Mouse (Mus musculus): ENCODE measurements around the gene Mrpl38.

The Mrpl38 gene

DNA sequence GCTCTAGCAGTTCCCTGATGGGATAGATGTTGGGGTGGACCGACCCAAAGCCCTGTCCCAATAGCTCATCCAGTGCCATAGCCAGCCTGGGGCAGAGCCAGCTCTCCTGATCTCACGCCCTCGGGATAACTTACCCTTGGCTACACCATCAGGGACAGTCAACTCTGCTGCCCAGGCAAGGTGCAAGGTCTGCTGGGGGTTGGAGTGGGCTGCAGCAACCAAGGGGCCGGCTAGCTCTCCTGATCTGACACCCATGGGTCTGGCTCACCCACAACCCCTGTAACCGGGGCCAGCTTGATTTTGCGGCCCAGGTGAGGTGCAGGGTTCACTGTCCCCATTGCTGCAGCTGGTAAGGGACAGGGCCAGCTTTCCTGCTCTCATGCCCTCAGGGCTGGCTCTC is 47.1 kb downstream of the Mrpl38 start:
- DNase-seq (ENCODE audit: low read depth): no peak

DNA sequence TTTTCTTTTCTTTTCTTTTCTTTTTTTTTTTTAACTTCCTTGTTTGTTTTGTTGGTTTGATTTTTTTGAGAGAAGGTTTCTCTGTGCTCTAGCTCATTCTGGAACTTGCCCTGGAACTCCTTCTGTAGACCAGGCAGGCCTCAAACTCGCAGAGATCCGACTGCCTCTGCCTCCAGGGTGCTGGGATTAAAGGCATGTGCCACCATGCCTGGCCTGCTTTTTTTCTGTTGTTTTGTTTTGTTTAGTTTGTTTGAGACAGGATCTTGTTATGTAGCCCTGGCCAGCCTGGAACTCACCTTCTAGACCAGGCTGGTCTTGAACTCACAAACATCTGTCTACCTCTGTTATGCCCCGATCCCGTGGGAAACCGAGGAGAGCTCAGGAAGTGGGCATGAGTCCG is 49.1 kb downstream of the Mrpl38 start:
- DNase-seq (ENCODE audit: low read depth): no peak

DNA sequence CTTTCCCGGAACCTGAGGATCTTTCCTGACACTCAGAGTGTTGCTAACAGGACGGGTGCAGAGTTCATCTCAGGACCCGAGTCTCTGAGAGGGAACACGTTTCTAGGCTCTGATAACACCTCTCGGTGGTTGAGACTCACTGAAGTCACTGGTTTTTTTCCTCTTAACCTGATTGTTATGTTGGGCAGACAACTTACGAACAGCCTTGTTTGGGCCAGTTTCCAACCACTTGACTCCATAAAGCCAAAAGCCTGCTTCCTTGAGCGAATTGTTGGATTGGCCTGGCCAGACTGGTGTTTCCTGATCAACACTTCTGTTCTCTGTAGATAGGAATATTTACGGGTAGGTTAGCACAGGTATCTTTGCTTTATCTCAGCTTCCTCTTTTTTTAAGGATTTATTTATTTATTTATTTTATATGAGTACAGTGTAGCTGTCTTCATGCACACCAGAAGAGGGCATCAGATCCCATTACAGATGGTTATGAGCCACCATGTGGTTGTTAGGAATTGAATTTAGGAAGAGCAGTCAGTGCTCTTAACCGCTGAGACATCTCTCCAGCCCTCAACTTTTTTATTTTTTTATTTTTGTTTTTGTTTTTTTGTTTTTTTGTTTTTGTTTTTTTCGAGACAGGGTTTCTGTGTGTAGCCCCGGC is 49.8 kb downstream of the Mrpl38 start:
- no peak for DNase-seq (ENCODE audit: low read depth)

DNA sequence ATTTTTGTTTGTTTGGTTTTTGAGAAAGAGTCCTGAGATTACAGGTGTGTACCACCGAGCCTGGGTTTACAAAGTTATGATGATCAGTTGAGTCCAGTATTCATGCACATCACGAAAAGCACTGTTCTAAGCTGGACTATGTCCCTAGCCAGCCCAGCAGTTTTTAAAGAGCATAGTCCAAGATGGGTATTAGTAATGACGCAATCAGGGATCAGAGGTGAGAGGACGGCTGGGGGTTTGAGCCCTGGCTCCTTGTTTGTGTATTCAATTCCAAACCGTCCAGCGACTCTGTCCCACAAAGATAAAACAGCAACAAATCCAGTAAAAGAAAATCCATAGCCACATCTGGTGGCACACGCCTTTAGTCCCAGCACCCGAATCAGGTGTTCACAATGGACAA is 50.5 kb downstream of the Mrpl38 start:
- DNase-seq (ENCODE audit: low read depth): no peak

DNA sequence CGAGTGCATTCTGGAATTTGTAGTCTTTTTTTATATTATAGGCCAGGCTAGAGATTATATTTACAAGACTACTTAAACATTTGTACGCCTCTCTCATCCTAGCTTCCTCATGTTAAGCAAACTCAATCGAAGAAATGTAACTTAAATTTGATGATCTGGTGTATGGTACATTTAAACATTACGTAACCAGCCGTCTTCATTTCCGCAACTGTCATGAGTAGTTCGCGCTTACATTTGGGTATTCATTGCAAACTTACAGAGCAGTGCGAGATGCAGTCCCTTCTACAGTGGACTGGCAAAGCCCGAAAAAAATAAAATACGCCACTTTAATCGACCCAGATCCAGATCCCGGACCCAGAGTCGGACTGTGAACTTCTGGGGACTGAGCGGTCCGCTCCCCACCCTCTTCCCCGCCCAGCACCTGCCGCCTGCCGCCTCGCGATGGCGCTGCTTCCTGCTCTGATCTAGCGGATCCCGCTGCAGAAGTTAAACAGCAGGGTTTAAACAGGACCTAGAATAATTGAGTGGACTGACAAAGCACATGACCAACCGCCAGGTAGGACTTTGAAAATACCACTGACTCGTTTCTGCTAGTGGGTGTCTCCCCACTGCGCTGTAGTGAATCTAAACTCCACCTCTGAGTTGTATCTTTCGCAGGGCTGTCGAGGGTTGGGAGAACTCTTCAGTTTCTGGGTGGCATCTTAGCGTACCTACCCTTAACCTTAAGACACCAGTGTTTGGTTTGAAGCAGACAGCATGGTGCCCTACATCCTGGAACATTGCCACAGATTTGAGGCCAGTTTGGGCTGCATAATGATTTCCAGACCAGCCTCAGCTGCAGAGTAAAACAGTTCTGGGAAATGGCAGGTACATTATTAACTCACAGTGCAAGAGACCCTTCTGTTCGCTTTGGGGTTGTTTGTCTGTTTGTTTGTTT is 51.2 kb downstream of the Mrpl38 start:
- DNase-seq (ENCODE audit: low read depth): no peak

DNA sequence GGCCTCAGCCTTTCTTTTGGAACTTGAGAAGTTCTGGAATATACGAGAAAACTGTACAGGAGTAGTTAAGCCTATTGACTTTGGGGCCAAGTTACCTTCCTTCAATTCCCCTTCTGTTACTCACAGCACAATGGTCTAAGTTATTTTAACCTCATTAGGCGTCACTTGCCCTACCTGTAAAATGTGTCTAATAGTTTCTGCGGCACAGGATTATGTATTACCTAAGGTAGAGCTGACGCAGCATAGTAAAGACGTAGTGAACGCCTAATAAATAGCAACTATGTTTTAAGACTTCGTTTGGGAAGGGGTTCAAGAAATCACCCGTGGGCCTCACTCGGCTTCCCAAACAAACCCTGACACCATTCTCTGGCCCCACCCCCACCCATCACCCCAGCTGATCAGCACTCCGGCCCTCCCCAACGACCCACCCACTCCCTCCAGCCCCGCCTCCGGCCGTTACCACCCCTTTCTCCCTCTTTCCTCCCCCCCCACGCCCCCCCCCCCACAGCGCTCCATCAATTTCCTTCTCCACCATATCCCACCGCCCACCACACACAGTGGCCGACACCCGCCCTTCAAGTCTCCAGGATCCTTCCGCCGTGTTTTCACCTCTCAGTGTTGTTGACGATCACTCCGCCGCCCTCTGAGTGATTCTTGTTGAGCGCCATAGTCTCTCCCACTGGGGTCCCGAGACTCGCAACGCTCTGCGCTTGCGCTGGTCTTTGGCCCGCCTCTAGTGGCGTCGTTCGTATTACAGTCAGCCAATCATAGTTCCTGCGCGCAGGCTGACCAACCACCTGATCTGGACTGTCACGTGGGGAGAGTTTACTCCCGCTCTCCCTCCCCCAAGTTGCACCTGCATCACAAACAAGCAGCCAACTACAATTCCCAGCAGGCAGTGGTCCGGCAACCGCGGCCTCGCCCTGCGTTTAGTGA is 52.1 kb downstream of the Mrpl38 start, which contains the start of gene Wbp2:
Gene Wbp2, minus strand, starts transcription at position 738 of the 936 bp plus-strand sequence.
- DNase-seq (ENCODE audit: low read depth): peak; percentile 100

DNA sequence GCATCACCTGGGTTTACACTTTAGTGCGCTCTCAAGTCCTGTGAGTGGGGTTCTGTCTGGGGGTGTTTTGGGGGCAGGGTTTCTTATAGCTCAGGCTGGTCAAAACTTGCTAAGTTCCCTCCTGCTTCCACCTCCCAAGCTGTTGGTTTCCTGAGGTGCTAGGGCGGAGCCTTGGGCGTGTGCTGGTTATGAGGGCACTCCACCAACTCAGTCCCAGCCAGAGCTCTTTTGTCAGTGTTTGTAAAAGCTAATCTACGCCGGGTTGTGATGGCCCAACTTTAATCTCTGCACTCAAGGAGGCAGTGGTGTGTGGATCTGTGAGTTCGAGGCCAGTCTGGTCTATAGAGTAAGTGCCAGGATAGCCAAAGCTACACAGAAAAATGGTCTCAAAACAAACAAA is 54.5 kb downstream of the Mrpl38 start:
- DNase-seq (ENCODE audit: low read depth): no peak

DNA sequence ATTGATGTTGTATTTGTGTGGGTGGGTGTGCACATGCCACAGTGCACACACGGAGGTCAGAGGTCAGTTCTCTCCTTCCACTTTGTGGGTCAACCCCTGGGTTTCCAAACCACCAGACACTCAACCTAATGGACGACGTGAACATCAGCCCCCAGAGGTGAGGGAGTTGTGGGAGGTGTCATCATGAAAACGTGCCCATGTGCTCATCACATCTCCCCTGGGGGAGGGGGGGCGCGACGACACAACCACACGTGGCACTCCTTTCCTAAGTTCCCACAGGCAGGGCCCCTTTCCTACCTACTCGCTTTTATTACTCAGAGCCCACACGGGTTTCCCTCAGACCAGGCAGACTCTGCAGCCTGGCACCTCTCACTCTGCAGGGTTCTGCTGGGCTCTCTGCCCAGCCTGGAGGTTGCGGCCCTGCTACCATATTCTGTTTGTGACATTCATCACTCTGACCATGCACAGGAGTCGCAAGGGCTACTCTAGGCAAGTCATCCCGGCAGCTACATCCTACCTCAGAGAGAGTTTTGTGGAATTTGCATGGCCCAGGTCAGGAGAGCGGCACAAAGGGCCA is 55.5 kb downstream of the Mrpl38 start:
- no peak for DNase-seq (ENCODE audit: low read depth)
